Mouse (Mus musculus) intestine, postnatal 0 days (tissue): ENCODE measurements at regions not wholly inside any gene's neighbourhood (a gene's known extent, or its start where the extent isn't known, plus 50 kb on each side); places are given as distances from the start of the nearest gene placed in this dataset.
A peak's percentile ranks its signal among the peaks of the same experiment; 100 is the strongest.

Experiments used
- ATAC-seq: fragments of 200-750 bp; cut with Nextera tagmentation; 2 replicates; pipeline ENCODE4 v1.8.0; 2017; ENCODE audit warnings: mild to moderate bottlenecking, moderate TSS enrichment, moderate library complexity
- H3K27ac ChIP-seq: fragments of 300-500 bp; sonication (generic); 2 replicates; pipeline ENCODE4 v1.5.1; 2014; ENCODE audit warnings: mild to moderate bottlenecking, low read depth, low read length, moderate library complexity
- H3K27me3 ChIP-seq: fragments of 300-500 bp; sonication (generic); replicated peaks from 2 replicates; pipeline ENCODE4 v1.6.1; 2014; ENCODE audit warnings: low read length, mixed read lengths; ENCODE audit not compliant: control insufficient read depth, insufficient read depth
- H3K36me3 ChIP-seq: fragments of 300-500 bp; sonication (generic); 2 replicates; pipeline ENCODE4 v1.6.1; 2014; ENCODE audit warnings: mild to moderate bottlenecking, moderate library complexity; ENCODE audit not compliant: control insufficient read depth, insufficient read depth
- H3K4me1 ChIP-seq: fragments of 300-500 bp; sonication (generic); replicated peaks from 2 replicates; pipeline ENCODE4 v1.6.1; 2014; ENCODE audit warnings: antibody characterized with exemption, low read length, mixed read lengths; ENCODE audit not compliant: control insufficient read depth, insufficient read depth
- H3K4me2 ChIP-seq: fragments of 300-500 bp; sonication (generic); replicated peaks from 2 replicates; pipeline ENCODE4 v1.6.1; 2014; ENCODE audit warnings: low read depth, mild to moderate bottlenecking, moderate library complexity
- H3K4me3 ChIP-seq: fragments of 300-500 bp; sonication (generic); 2 replicates; pipeline ENCODE4 v1.5.1; 2014; ENCODE audit warnings: low read depth, low read length
- H3K9ac ChIP-seq: fragments of 300-500 bp; sonication (generic); 2 replicates; pipeline ENCODE4 v1.6.1; 2014; ENCODE audit warnings: mild to moderate bottlenecking, low read depth, low read length
- H3K9me3 ChIP-seq: fragments of 300-500 bp; sonication (generic); 2 replicates; pipeline ENCODE4 v1.6.1; 2016; ENCODE audit warnings: mixed run types; ENCODE audit not compliant: control insufficient read depth
- CTCF ChIP-seq: sonication (generic); IDR thresholded peaks from 2 replicates; pipeline ENCODE4 v1.5.1; 2016; ENCODE audit warnings: low read depth, mild to moderate bottlenecking, control low read depth, antibody characterized with exemption, moderate library complexity
- WGBS: fragments of 180-500 bp; shearing (Covaris S2); extraction: QIAGEN DNeasy Blood & Tissue Kit; methylation state at CpG from one replicate; pipeline ENCODE4 v1.1.7; 2014; 5-methylcytosine and 5-hydroxymethylcytosine counted together

GRCm38 (mm10) chr14:81770421-81770820, 1786.5 kb downstream of the Olfm4 start:
- Histone ChIP-seq H3K9me3 (no peaks in the 10 kb centered on the region), H3K27me3 (no peaks in the 10 kb centered on the region), H3K27ac (no peak overlapping the region), H3K4me2 (no peak overlapping the region), H3K9ac (no peak overlapping the region), H3K4me3 (no peak overlapping the region), H3K4me1 (no peaks in the 10 kb centered on the region), H3K36me3 (no peaks in the 10 kb centered on the region)
- TF ChIP-seq CTCF: no peak
- WGBS: 75% methylated on average over 1 of the region's 1 CpGs
- no peak for ATAC-seq

DNA sequence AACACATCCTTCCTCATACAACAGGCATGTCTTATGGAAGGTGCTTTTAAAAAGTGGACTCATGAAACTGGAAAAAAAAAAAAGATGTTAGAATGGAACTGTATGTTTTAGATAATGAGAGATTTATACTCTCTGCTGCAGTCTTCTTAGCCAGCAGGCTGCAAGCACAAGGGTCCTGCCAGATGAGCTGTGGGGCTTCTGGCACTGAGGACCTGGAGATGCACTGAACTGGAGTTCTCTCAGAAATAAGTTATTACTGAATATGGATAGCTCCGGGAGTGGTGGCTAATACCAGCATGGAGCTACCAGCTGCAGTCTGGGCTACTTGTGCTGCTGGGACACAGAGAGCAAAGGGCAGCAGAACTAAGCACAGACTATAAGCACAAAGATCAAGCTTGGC, 1787.9 kb downstream of the Olfm4 start:
- no peak overlapping the region for H3K4me2 ChIP-seq
- no peaks in the 10 kb centered on the region for H3K27me3 ChIP-seq
- no peak overlapping the region for H3K27ac ChIP-seq
- no peaks in the 10 kb centered on the region for H3K9me3 ChIP-seq
- no peak overlapping the region for H3K4me3 ChIP-seq
- H3K9ac ChIP-seq: no peak overlapping the region
- ATAC-seq: no peak
- no peaks in the 10 kb centered on the region for H3K36me3 ChIP-seq
- TF ChIP-seq CTCF: no peak
- 83% methylated on average over 1 of the region's 1 CpGs for WGBS
- H3K4me1 ChIP-seq: no peaks in the 10 kb centered on the region

- ATAC-seq: no peak
- TF ChIP-seq CTCF: no peak
- Histone ChIP-seq H3K4me1 (no peaks in the 10 kb centered on the region), H3K36me3 (no peaks in the 10 kb centered on the region), H3K27ac (no peak overlapping the region), H3K27me3 (no peaks in the 10 kb centered on the region), H3K9me3 (no peaks in the 10 kb centered on the region), H3K9ac (no peak overlapping the region), H3K4me2 (no peak overlapping the region), H3K4me3 (no peak overlapping the region)
- WGBS: 69% methylated on average over 2 of the region's 2 CpGs
Observed at GRCm38 (mm10) chr14:81788859-81789258, 1805.0 kb downstream of the Olfm4 start.

- H3K27ac ChIP-seq: no peak overlapping the region
Observed at GRCm38 (mm10) chr14:81823786-81824185, 1839.9 kb downstream of the Olfm4 start.

DNA sequence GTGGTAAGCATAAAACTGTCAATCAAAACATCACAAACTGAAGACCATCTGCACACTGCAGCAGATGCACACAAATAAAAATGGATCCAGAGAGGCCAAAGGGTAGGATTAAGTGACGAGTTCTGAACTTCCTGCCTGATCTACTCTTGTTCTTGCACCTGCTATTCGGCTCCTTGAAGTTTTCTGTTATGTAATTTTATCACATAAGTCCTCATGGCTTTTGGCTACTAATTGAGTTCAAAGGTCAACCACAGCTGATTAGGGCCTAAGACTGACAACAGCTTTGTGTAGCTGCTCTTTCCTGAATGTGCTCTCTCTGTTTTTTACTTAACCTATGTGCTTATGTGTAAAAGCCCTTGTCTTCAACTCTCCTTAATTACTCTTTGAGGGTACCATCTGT, 1874.7 kb downstream of the Olfm4 start:
- H3K4me1 ChIP-seq: no peaks in the 10 kb centered on the region
- WGBS: 30% methylated on average over 2 of the region's 2 CpGs
- no peaks in the 10 kb centered on the region for H3K27me3 ChIP-seq
- peak; percentile 80 for ATAC-seq
- no peak overlapping the region for H3K27ac ChIP-seq
- H3K9me3 ChIP-seq: no peaks in the 10 kb centered on the region
- H3K9ac ChIP-seq: no peak overlapping the region
- H3K4me3 ChIP-seq: no peak overlapping the region
- H3K4me2 ChIP-seq: no peak overlapping the region
- TF ChIP-seq CTCF: no peak
- no peaks in the 10 kb centered on the region for H3K36me3 ChIP-seq

More at GRCm38 (mm10) chr14:81823786-81824185, 1839.9 kb downstream of the Olfm4 start:
- Histone ChIP-seq H3K4me3 (no peak overlapping the region), H3K9me3 (no peaks in the 10 kb centered on the region), H3K36me3 (no peaks in the 10 kb centered on the region), H3K9ac (no peak overlapping the region), H3K27me3 (no peaks in the 10 kb centered on the region), H3K4me1 (no peaks in the 10 kb centered on the region), H3K4me2 (no peak overlapping the region)
- ATAC-seq: no peak
- 67% methylated on average over 2 of the region's 2 CpGs for WGBS
- no peak for TF ChIP-seq CTCF

GRCm38 (mm10) chr14:81870388-81870787, 1886.5 kb downstream of the Olfm4 start:
- WGBS: 72% methylated on average over 1 of the region's 1 CpGs
- Histone ChIP-seq H3K4me3 (no peak overlapping the region), H3K4me1 (no peaks in the 10 kb centered on the region), H3K9me3 (no peaks in the 10 kb centered on the region), H3K36me3 (no peaks in the 10 kb centered on the region), H3K4me2 (no peak overlapping the region), H3K27me3 (no peaks in the 10 kb centered on the region), H3K27ac (no peak overlapping the region), H3K9ac (no peak overlapping the region)
- no peak for ATAC-seq
- TF ChIP-seq CTCF: no peak
